Mouse (Mus musculus): ENCODE measurements at regions not wholly inside any gene's neighbourhood (a gene's known extent, or its start where the extent isn't known, plus 50 kb on each side); places are given as distances from the start of the nearest gene placed in this dataset.

DNA sequence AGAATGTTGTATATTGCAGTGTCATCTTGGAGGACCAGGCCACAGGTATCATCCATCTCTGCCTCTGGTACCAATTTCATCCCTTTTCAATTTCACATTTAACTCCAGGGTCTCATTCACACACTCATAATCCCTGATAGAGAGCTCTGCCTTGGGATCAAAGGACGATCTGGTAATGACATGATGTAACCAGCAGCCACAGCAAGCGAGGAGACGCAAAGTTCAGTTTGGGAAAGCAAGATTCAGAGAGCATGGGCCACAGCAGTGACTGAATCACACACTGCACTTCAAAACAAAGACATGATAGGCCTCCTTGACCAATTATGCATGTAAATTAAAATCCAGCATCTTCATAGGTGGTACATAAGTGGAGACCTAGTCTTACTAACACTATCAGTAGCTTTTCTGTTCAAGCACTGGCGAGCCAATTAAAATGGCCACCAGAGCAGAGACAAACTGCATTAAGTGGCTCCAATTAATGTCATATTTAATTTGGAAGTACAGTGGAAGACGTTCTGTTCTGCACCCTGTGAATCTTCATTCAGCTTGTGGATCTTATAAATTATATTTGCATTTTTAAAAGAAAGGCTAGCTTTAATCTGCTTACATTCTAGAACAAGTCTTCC is 412.0 kb downstream of the Epm2a start:
- TF ChIP-seq CTCF (IDR thresholded peaks at IDR 0.05; ENCODE audit: low read depth, low read length) (no peak), POLR2A (IDR thresholded peaks at IDR 0.05; ENCODE audit: extremely low read depth, insufficient read depth, low read length) (no peak)
